Mouse (Mus musculus) testis, adult 2 months (tissue): ENCODE measurements around the gene Mul1.

ENCODE experiments used
- CTCF ChIP-seq: fragments of 200-500 bp; IDR thresholded peaks from 2 replicates; pipeline ENCODE4 v1.5.1; 2012; ENCODE audit warnings: low read depth, mild to moderate bottlenecking, inconsistent platforms, low read length, moderate library complexity; ENCODE audit not compliant: control insufficient read depth, insufficient read depth, insufficient replicate concordance
- POLR2A ChIP-seq: fragments of 200-500 bp; IDR thresholded peaks from 2 replicates; pipeline ENCODE4 v1.6.1; 2012; ENCODE audit warnings: low read depth, mild to moderate bottlenecking, inconsistent platforms, low read length, moderate library complexity; ENCODE audit not compliant: control insufficient read depth

GRCm38 (mm10) chr4:138431340-138431739 is 3.1 kb upstream of the Mul1 start:
- TF ChIP-seq CTCF (no peak), POLR2A (no peak)
